Mouse (Mus musculus): ENCODE data around the gene Zfp704.

GRCm38 (mm10) chr3:9550930-9551329 is 59.0 kb downstream of the Zfp704 start:
- TF ChIP-seq MYOD1 (IDR thresholded peaks at IDR 0.05; ENCODE audit: control insufficient read depth in 1 of 3, insufficient read length in 2 of 3, low read depth in 2 of 3): no peak
- no peak for TF ChIP-seq POLR2A (IDR thresholded peaks at IDR 0.05; ENCODE audit: insufficient read length, low read depth)
- TF ChIP-seq MAX (IDR thresholded peaks at IDR 0.05; ENCODE audit: low read depth): no peak
- TF ChIP-seq E2F4 (IDR thresholded peaks at IDR 0.05; ENCODE audit: insufficient read depth): no peak
